Mouse (Mus musculus): ENCODE results near the gene Bmper. TPM values are rescaled to one million over a fixed set of nuclear protein-coding genes. Genes with fewer than 3 reads are reported as not detected.
A peak's percentile ranks its signal among the peaks of the same experiment; 100 is the strongest.

Gene Bmper
- polyA plus RNA-seq, 1 experiment from 2014 or later, result 10.3 TPM

DNA sequence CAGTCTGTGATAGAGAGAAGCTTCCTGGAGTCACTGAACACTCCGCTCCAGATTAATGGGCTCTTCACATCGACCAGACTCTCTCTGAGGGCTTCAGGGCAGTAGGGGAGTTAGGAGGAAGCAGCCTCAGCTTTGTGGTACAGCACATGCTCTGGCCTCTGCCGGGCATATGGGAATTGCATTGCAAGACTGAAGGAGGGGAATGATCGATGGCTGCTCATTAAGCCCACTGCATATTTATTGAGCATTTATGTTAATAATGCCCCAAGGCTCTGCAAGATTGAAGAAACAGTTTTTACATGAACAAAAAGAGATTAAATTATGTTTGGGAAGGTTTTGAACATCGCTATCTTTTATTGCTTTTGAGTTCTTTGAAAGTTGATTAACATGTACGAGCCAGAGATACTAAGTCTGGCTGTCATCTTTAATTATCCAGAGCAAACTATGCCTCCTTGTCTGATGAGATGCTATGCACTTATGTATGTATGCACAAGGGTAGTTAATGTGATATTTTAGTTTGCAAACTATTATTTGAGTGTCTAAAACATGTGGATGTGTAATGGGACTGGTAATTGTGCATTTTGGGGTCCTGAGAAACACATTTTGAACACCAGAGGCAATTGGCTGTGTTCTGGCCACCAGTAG, 13.9 kb downstream of the Bmper start:
- H3K4me2 ChIP-seq (replicated peaks), result no peak overlapping the region
- H3K9me3 ChIP-seq (replicated peaks), result no peaks in the 10 kb centered on the region
- ATAC-seq (ENCODE audit: insufficient number of reproducible peaks, low FRiP score, low TSS enrichment, low read depth), result no peak
- no peaks in the 10 kb centered on the region for H3K36me3 ChIP-seq
- no peaks in the 10 kb centered on the region; the same call in 1 of the 2 replicates for H3K4me1 ChIP-seq
- H3K9ac ChIP-seq, result no peak overlapping the region
- no peaks in the 10 kb centered on the region for H3K27me3 ChIP-seq
- no peak overlapping the region for H3K27ac ChIP-seq (replicated peaks)
- no peak overlapping the region for H3K4me3 ChIP-seq (replicated peaks)
- WGBS, result 54% methylated on average over 6 of the region's 6 CpGs

DNA sequence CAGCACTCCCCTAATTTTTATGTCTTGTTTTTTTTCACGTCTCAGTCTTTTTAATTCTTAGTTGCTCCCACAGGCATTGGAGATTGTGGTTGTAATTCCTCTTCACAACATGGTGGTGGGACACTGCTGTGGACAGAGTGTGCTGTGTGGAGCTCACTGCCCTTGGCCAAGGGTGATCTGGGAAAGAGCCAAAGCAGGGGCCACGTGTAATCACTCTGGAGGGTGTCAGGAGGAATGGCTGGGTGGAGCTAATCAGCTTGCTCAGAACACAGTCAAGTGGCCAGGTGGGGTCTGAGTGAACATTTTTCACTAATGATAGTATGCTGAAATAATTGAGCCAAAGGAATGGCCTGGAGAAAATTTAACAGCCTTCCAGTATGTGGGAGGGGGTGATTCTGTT, 16.1 kb downstream of the Bmper start:
- ATAC-seq (ENCODE audit: insufficient number of reproducible peaks, low FRiP score, low TSS enrichment, low read depth), result no peak
- H3K36me3 ChIP-seq, result no peaks in the 10 kb centered on the region
- H3K27me3 ChIP-seq, result 0 out of 2 replicates have a peak, but pooled peaks cover 2% of the 10 kb centered on the region
- no peak overlapping the region for H3K9ac ChIP-seq
- no peaks in the 10 kb centered on the region; the same call in 1 of the 2 replicates for H3K4me1 ChIP-seq
- H3K4me3 ChIP-seq (replicated peaks), result no peak overlapping the region
- no peak overlapping the region for H3K27ac ChIP-seq (replicated peaks)
- no peaks in the 10 kb centered on the region for H3K9me3 ChIP-seq (replicated peaks)
- no peak overlapping the region for H3K4me2 ChIP-seq (replicated peaks)
- 54% methylated on average over 2 of the region's 2 CpGs for WGBS

DNA sequence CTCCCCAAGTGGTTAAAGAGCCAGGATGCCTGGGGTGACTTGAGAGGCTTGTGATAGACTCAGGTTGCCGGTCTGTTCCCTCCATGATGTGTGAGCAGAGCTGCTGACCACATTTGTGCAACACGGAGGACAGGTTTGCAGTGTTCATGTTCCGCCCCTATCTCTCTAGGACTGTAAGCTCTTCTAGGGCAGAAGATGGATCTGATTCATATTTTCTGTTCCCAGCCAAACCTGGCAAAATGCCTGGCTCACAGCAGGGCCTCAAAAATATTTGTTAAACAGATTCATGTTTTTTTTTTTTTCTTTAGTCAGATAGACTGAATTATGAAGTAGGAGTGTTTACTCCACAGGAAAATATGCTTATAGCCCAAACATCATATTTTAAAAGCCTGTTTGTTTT, 20.0 kb downstream of the Bmper start:
- no peak for ATAC-seq (ENCODE audit: insufficient number of reproducible peaks, low FRiP score, low TSS enrichment, low read depth)
- Histone ChIP-seq H3K4me2 (replicated peaks) (no peak overlapping the region), H3K27ac (replicated peaks) (no peak overlapping the region), H3K36me3 (no peaks in the 10 kb centered on the region), H3K9me3 (replicated peaks) (no peaks in the 10 kb centered on the region), H3K9ac (no peak overlapping the region), H3K4me3 (replicated peaks) (no peak overlapping the region), H3K4me1 (no peaks in the 10 kb centered on the region), H3K27me3 (0 out of 2 replicates have a peak, but pooled peaks cover 3% of the 10 kb centered on the region)
- 55% methylated on average over 3 of the region's 3 CpGs for WGBS

DNA sequence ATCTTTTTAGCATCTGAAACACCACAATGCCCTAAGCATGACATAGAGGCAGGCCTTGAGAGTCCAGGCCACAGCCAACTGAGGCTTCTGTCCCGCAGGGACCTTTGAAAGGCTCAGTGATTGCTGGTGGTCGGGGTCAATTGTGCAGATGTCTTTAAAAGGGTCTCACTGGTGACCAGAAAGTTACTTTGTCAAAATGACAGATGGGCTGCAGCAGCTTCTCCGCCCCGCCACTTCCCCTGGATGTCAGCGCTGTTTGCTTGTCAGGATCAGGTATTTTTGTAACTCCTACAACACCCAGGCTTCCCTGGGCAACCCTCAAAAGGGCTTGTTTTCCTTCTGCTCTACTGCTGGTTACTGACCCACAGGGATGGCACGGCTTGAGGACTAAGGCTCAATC, 21.0 kb downstream of the Bmper start:
- H3K27me3 ChIP-seq, result 0 out of 2 replicates have a peak, but pooled peaks cover 3% of the 10 kb centered on the region
- no peak for ATAC-seq (ENCODE audit: insufficient number of reproducible peaks, low FRiP score, low TSS enrichment, low read depth)
- no peak overlapping the region for H3K27ac ChIP-seq (replicated peaks)
- no peaks in the 10 kb centered on the region for H3K4me1 ChIP-seq
- H3K4me3 ChIP-seq (replicated peaks), result no peak overlapping the region
- no peak overlapping the region for H3K4me2 ChIP-seq (replicated peaks)
- H3K9me3 ChIP-seq (replicated peaks), result no peaks in the 10 kb centered on the region
- WGBS, result 72% methylated on average over 6 of the region's 6 CpGs
- no peaks in the 10 kb centered on the region for H3K36me3 ChIP-seq
- H3K9ac ChIP-seq, result no peak overlapping the region

DNA sequence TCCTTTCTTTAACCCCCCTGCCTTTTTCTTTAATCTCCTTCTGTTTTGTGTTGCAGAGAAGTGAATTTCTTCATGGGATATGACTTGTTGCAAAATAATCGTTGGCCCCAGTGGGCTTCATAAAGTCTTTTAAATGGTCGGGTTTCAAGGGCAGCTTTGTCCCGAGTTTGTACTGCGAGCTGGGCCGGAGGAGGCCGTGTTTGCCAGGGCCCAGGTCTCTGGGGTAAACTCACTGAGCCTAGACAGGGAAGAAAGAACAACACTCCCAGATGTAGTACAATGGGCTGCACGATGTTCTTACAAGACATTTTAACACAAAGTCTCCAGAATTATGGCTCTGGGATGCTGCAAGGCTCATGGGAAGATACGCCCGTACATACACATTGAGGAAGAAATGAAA, 23.5 kb downstream of the Bmper start:
- ATAC-seq (ENCODE audit: insufficient number of reproducible peaks, low FRiP score, low TSS enrichment, low read depth), result no peak
- H3K27me3 ChIP-seq, result 0 out of 2 replicates have a peak, but pooled peaks cover 3% of the 10 kb centered on the region
- WGBS, result 66% methylated on average over 9 of the region's 9 CpGs
- no peaks in the 10 kb centered on the region for H3K9me3 ChIP-seq (replicated peaks)
- no peak overlapping the region for H3K27ac ChIP-seq (replicated peaks)
- H3K4me1 ChIP-seq, result no peaks in the 10 kb centered on the region; the same call in 1 of the 2 replicates
- no peak overlapping the region for H3K9ac ChIP-seq
- H3K4me3 ChIP-seq (replicated peaks), result no peak overlapping the region
- H3K36me3 ChIP-seq, result no peaks in the 10 kb centered on the region
- H3K4me2 ChIP-seq (replicated peaks), result no peak overlapping the region

DNA sequence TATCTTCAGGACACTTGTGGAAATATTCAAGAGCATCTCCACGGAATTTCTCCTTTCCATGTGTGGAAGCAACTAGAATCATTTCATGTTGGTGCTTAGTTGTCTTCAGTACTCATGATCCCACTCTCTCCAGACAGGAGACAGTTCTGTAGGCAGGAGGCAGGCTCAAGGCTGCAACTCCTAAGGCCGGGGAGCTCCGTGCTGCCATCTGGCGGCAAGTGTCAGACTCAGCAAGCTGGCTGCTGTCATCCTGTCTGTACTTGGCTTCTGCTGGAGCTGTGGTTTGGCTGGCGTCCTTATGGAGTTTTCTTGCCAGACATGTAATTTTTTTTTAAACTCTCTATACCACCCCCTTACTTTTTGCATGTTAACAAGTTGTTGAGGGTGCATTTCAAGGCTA, 27.1 kb downstream of the Bmper start:
- H3K4me2 ChIP-seq (replicated peaks), result no peak overlapping the region
- H3K36me3 ChIP-seq, result no peaks in the 10 kb centered on the region
- ATAC-seq (ENCODE audit: insufficient number of reproducible peaks, low FRiP score, low TSS enrichment, low read depth), result 0 out of 2 replicates have a peak, but pooled peaks have one; percentile 60
- peaks cover 4% of the 10 kb centered on the region; the same call in 1 of the 2 replicates for H3K27me3 ChIP-seq
- H3K4me1 ChIP-seq, result peaks cover 13% of the 10 kb centered on the region
- no peaks in the 10 kb centered on the region for H3K9me3 ChIP-seq (replicated peaks)
- WGBS, result 6% methylated on average over 5 of the region's 5 CpGs
- H3K27ac ChIP-seq (replicated peaks), result no peak overlapping the region
- no peak overlapping the region for H3K9ac ChIP-seq
- no peak overlapping the region for H3K4me3 ChIP-seq (replicated peaks)

DNA sequence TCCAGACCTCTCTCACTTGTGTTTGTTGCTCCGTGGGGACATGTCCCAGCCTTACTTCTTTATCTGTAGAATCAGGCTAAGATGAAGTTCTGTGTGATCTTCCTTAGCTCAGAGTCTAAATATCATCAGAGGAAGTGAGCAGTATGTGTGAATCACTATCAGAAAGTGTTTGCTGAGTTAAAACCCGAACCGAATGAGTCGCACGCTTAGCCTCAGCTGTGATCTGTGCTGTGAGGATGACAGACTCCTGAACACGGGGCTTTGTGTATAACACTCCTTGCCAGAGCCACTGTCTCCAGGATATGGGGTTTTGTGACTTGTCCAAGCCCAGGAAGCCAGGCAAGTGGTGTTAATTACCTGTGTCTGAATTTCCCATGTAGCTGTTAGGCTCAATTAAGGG, 28.1 kb downstream of the Bmper start:
- no peak overlapping the region for H3K4me3 ChIP-seq (replicated peaks)
- ATAC-seq (ENCODE audit: insufficient number of reproducible peaks, low FRiP score, low TSS enrichment, low read depth), result no peak
- H3K27me3 ChIP-seq, result peaks cover 4% of the 10 kb centered on the region; the same call in 1 of the 2 replicates
- H3K4me2 ChIP-seq (replicated peaks), result no peak overlapping the region
- peaks cover 13% of the 10 kb centered on the region for H3K4me1 ChIP-seq
- no peak overlapping the region for H3K9ac ChIP-seq
- H3K9me3 ChIP-seq (replicated peaks), result no peaks in the 10 kb centered on the region
- H3K36me3 ChIP-seq, result no peaks in the 10 kb centered on the region
- no peak overlapping the region for H3K27ac ChIP-seq (replicated peaks)
- WGBS, result 78% methylated on average over 6 of the region's 6 CpGs

DNA sequence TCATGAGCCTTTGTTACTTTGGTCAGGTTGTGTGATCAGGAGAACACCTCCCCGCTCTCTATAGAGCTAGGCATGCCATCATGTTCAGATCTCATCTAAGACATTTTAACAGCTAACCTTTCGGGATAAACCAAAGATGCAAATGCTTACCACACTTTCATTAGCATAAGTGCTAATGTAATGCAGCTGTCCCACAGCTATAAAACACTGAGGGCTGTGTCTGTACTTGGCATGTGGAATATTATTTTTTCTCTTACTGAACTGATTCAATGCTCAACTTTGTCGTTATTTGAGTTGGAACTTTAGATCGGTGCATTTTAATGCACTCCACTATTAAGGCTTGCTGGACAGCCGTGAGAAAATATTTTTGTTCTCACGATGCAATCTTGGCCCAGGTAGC, 30.7 kb downstream of the Bmper start:
- WGBS, result 43% methylated on average over 6 of the region's 6 CpGs
- Histone ChIP-seq H3K36me3 (no peaks in the 10 kb centered on the region), H3K4me2 (replicated peaks) (no peak overlapping the region), H3K4me1 (peaks cover 13% of the 10 kb centered on the region), H3K9ac (no peak overlapping the region), H3K4me3 (replicated peaks) (no peak overlapping the region), H3K9me3 (replicated peaks) (no peaks in the 10 kb centered on the region), H3K27ac (replicated peaks) (no peak overlapping the region), H3K27me3 (peaks cover 4% of the 10 kb centered on the region; the same call in 1 of the 2 replicates)
- no peak for ATAC-seq (ENCODE audit: insufficient number of reproducible peaks, low FRiP score, low TSS enrichment, low read depth)

DNA sequence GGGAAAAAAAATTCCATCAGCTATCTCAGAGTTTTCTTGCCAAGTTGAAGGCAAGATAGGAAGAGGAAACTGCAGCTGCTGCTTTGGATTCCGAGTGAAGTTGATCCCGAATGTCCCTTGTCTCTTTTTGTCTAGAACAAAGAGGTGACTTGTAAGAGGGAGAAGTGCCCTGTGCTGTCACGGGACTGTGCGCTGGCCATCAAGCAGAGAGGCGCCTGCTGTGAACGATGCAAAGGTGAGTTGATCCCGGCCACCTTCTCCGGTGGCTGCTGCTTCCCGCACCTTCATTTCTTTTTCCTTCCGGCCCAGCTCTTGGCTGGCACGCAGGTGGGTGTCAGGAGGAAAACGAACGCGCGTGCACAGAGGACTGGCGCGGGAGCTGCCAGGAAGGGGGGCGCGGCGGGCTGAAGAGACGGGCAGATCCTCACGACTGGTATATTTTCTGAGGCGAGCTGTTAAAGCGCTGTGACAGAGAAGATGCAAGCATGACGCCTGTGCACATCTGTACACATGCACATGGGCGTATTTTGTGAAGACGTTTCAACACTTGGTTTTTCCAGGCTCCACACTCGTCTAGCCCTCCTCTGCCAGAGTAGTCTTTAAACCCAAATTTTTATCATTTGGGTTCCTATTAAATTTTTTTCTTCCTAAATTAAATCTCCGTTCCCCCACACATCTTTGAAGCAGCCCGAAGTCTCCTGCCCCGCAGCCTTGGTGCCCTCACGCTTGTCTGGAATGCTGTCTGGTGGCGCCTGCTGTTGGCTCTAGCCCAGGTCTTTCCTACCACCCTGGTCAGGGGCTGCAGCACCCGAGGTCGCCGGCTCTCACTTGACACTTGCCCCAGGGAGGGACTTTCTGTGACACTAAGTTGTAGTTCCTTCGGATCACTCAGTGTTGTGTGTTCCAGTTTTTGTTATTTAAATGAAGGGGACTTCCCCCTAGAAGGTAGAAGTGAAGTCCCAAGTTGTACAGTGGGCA, 31.6 kb downstream of the Bmper start:
- peaks cover 4% of the 10 kb centered on the region; the same call in 1 of the 2 replicates for H3K27me3 ChIP-seq
- H3K9ac ChIP-seq, result no peak overlapping the region
- 37% methylated on average over 37 of the region's 37 CpGs for WGBS
- H3K4me2 ChIP-seq (replicated peaks), result peak overlapping the region; percentile 49
- H3K27ac ChIP-seq (replicated peaks), result no peak overlapping the region
- peaks cover 13% of the 10 kb centered on the region for H3K4me1 ChIP-seq
- no peaks in the 10 kb centered on the region for H3K36me3 ChIP-seq
- H3K4me3 ChIP-seq (replicated peaks), result peak overlapping the region; percentile 25
- ATAC-seq (ENCODE audit: insufficient number of reproducible peaks, low FRiP score, low TSS enrichment, low read depth), result no peak
- H3K9me3 ChIP-seq (replicated peaks), result no peaks in the 10 kb centered on the region

DNA sequence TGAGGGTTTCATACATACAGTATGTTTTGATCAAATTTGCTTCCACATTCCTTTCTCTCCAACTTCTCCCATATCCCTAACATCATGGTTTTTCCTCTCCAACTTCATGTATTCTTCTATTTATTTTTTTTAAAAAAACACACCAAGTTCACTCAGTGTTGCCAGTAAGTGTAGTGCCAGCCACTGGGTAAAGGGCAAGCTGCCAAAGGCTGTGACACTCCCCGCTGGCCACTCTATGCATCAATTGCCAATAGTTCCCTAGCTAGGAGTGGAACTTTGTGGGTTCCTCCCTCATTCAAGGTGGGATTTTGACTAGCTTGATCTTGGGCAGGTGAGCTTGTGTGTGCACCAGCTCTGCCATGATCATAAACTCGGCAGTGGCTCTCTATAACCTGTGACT, 33.0 kb downstream of the Bmper start:
- no peak overlapping the region for H3K4me3 ChIP-seq (replicated peaks)
- H3K9ac ChIP-seq, result no peak overlapping the region
- H3K4me2 ChIP-seq (replicated peaks), result no peak overlapping the region
- H3K36me3 ChIP-seq, result no peaks in the 10 kb centered on the region
- H3K9me3 ChIP-seq (replicated peaks), result no peaks in the 10 kb centered on the region
- H3K27ac ChIP-seq (replicated peaks), result no peak overlapping the region
- no peak for ATAC-seq (ENCODE audit: insufficient number of reproducible peaks, low FRiP score, low TSS enrichment, low read depth)
- peaks cover 13% of the 10 kb centered on the region for H3K4me1 ChIP-seq
- H3K27me3 ChIP-seq, result peaks cover 4% of the 10 kb centered on the region; the same call in 1 of the 2 replicates
- WGBS, result 88% methylated on average over 2 of the region's 2 CpGs

DNA sequence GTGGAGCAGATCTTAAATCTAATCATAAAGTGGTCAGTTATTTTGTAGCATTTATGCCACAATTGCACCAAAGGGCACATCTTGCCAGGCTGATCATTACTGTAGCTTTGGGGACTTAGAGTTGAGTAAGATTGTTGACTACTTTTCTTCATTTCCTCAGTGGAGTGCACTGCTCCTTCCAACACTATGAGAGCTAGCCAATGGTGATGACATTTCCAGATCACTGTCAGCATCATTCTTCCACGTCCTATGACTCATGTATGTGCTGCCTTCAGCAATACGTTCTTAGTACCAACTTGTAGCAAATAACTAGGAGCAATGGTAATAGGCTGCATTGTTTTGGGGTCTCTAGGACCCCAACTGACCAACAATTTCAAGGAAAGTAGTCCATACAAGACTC, 33.7 kb downstream of the Bmper start:
- 81% methylated on average over 2 of the region's 2 CpGs for WGBS
- Histone ChIP-seq H3K36me3 (no peaks in the 10 kb centered on the region), H3K4me2 (replicated peaks) (no peak overlapping the region), H3K27me3 (peaks cover 4% of the 10 kb centered on the region; the same call in 1 of the 2 replicates), H3K9ac (no peak overlapping the region), H3K9me3 (replicated peaks) (no peaks in the 10 kb centered on the region), H3K27ac (replicated peaks) (no peak overlapping the region), H3K4me3 (replicated peaks) (no peak overlapping the region), H3K4me1 (peaks cover 13% of the 10 kb centered on the region)
- no peak for ATAC-seq (ENCODE audit: insufficient number of reproducible peaks, low FRiP score, low TSS enrichment, low read depth)

Measured in embryonic facial prominence, embryonic 15.5 days (tissue).